Mouse (Mus musculus): Measurements from ENCODE around the gene Borcs8. TPM values are rescaled to one million over a fixed set of nuclear protein-coding genes. Genes with fewer than 3 reads are reported as not detected.

The Borcs8 gene
- polyA plus RNA-seq, 3 experiments from 2014 or later = 83.2 to 86.8 (median 86.6) TPM

DNA sequence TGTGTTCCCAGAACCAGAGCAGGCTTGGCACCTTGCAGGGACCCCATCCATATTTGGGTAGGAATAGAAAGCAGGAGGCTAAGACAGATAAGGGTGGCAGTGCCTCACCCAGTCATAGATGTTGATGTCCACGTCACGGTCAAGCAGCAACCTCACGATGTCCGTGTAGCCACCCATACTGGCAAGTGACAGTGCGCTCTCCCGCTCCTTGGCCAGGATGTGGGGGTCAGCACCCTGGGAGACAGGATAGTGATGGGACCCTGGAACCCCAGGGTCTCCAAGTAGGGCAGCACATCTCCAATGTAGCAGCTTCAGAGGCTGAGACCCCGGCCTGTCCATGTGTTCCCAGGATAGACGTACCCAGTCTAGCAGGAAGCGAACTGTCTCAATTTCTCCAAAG, 4.4 kb upstream of the Borcs8 start:
- ATAC-seq = no peak

DNA sequence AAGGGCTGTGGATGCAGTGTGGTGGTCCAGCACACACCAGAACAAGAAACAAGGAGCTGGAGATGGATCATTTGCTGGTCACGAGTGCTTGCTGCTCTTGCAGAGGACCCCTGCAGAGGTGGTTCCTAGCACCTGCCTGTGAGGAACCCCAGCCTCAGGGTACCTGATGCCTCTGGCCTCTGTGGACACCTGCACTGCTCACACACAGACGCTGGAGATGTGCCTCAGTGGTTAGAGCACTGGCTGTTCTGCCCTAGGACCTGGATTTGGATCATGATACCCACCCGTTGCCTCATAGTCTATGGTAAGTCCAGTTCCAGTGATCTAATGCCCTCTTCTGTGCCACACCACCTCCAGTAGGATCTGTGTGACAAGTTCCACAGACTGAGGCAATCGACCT, 2.7 kb upstream of the Borcs8 start:
- no peak for ATAC-seq

GRCm38 (mm10) chr8:70137890-70138289, 1.4 kb upstream of the Borcs8 start:
- no peak for ATAC-seq

- ATAC-seq = no peak
Observed at GRCm38 (mm10) chr8:70139981-70140380, 682 bp downstream of the Borcs8 start.

- ATAC-seq = no peak
Observed at GRCm38 (mm10) chr8:70147678-70148607, 8.6 kb downstream of the Borcs8 start.

DNA sequence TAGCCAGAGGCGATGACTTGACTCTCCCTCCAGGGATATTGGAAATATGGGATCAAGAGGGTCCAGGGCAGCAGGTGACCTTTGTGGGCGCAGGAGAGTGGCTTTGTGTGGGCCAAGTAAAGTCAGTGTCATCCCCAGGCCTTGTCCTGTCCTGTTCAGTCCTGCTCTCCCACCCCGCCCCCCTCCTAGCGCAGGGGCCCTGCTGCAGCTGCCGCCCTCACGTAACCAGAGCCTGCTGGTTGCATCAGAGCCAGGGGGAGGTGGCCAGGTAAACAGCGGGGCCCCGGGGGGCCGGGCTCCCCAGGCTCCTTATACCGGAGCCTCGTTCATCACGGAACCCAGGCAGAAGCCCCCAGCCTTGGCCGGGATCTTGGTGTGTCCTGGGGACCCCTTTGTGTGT, 10.9 kb downstream of the Borcs8 start:
- ATAC-seq = no peak

DNA sequence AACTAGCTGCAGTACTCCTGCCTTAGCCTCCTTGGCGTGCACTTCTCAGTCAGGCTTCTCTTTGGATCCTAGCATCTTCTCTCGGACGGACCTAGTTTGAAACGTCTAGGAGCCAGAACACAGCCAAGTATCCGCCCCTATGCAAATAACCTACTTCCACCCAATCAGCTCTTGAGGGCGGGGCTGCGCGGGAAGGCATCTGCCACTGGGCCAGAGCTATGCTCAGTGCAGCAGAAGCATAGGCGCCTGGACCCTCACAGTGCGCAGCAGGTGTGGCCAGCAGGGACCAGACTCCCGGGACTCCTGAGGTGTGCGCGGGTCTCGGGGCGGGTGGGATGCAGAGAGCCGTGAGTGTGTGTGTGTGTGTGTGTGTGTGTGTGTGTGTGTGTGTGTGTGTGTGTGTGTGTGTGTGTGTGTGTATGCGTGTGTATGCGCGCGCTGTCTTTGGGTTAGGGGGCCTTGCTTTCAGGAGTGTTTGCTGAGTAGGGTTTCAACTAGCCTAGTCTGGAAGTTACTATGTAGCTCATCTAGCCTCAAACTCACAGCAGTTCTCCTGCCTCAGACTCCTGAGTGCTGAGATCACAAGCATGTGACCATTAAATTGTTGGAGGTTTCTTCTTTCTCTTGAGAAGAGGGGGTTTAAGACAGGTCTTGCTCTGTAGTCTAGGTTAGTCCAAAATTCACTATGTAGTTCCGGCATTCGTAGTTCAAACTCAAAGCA, 13.4 kb downstream of the Borcs8 start:
- peak; percentile 78 for ATAC-seq

GRCm38 (mm10) chr8:70157240-70157800, 18.0 kb downstream of the Borcs8 start:
- ATAC-seq = no peak

- ATAC-seq = peak; percentile 69
Observed at GRCm38 (mm10) chr8:70158069-70158853, 19.0 kb downstream of the Borcs8 start.

- ATAC-seq = no peak
Observed at GRCm38 (mm10) chr8:70159211-70159610, 19.9 kb downstream of the Borcs8 start.

DNA sequence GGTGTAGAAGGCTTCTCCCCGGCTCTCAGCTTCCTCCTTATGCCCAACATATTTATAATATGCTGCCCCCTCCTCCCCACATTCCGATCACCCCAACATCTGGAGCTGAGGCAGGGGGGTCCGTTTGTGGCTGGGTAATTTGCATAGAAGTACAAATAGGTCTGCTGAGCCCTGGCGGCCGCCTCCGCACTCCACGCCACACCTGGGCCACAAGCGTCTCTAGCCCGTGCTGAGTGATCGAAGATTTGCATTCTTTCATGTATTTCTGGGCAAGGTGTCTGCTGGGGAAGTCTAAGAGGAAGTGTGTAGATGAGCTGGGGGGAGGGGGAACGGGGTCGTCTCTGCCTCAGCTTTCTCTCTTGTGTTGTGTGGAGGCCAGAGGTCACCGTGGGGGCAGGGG, 20.7 kb downstream of the Borcs8 start:
- ATAC-seq = peak; percentile 72

- ATAC-seq = no peak
Observed at GRCm38 (mm10) chr8:70163316-70163715, 24.0 kb downstream of the Borcs8 start.

DNA sequence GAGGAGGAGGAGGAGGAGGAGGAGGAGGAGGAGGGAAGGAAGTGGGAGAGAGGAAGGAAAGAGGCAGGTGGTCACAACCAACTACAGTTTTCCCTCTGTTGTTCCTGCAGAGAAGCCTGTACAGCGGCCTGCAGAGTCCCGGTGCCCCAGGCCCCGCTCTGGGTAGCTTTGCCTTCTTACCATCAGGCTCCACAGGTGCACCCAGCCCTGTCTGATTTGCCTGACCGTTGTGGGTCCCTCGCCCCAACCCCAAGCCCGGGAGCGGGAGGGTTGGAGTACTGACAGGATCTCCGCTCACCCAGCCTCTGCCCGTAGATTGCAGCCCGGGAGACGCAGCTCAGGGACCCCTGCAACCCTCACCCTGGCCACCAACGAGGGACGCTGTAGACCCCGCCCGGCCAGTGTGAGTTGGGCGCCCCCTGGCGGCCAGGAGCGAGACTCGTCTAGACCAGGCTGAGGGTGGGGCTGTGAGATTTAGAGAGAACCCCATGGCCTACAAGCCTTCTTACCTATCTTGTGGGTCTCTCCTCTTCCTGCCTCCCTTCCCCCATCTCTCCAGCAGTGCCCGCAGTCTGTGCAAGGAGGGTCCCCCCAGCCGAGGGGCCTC, 27.3 kb downstream of the Borcs8 start:
- peak; percentile 88 for ATAC-seq

DNA sequence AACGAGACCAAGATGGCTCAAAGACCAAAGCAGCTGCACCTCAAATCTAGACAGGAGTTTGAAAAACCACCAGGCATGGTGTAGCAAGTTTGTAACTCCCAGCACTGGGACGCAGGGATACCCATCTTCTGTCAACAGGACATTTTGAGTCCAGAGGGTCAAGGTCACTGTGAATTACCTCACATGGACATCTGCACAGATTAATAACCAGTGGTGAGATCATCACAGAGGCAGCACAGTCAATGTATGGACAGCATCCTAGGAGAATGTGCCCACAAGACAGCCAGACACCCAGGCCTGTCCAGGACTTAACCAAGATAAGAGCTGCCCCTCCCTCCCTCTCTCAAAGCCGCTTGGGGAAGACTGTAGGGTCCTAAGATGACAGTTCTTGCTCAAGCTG, 30.8 kb downstream of the Borcs8 start:
- no peak for ATAC-seq

GRCm38 (mm10) chr8:70170748-70171147, 31.4 kb downstream of the Borcs8 start:
- ATAC-seq = no peak

DNA sequence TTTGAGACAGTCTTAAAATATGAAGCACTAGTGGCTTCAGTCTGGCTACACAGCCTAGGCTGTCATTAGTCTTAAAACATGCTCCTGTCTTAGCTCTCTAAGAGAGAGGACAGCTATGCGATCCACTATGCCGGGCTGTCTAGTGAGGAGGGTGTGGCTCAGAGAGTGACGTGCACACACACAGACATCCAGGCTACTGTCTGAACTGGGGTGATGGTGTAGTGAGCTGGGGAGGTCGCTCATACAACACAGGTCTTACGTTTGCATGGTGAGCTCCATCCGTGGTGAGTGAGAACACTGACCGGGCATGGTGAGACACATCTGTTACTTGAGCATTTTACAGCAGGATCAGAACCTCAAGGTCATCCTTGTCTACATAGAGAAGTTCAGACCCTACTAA, 31.9 kb downstream of the Borcs8 start:
- ATAC-seq = no peak

DNA sequence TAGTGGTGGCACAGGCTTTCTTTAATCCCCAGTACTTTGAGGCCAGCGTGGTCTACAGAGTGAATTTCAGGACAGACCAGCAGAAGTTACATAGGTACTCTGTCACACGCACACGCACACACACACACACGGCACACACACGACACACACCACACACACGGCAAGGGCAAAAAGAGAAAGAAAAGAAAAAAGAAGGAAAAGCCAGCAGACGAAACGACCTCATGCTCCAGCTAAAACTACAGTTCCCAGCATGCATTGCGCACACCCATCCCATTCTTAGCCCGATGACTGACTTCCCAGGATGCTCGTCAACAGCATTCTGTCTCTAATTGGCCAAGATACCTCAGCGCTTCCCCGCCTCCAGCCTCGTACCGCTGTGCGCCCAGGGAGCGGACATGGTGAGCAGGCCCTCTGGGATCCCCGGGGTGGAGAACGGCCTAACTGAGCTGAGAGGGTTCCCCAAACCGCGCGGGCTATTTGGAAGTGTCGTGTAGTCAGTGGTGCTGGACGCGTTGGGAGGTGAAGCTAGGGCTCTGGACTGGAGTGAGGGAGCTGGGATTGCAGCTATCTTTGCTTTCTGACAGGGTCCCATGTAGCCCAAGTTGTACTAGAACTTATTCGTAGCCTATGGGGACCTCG, 32.9 kb downstream of the Borcs8 start, which contains the start of gene Tmem161a:
TSS of gene Tmem161a (plus strand) at position 314 of the 639 bp plus-strand sequence.
- peak; percentile 99 for ATAC-seq

- no peak for ATAC-seq
Observed at GRCm38 (mm10) chr8:70173320-70173719, 34.0 kb downstream of the Borcs8 start.

DNA sequence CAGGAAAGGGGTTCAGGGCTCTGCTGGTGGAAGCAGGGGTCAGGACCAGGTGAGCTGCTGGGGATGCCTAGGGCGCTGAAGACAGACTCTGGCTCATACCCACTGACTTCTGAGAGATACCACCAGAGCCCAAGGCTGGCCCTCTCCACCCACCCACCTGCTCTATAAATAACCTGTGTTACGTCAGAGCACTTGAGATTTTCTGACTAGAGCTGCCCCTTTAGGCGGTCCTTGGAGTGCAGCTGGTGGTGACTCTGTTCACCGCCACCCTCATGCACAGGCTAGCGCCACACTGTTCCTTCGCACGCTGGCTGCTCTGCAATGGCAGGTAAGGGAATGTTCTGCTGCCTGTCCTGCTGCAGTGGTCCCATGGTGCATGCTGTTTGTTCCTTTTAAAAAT, 34.8 kb downstream of the Borcs8 start:
- no peak for ATAC-seq

- ATAC-seq = no peak
Observed at GRCm38 (mm10) chr8:70178231-70178630, 38.9 kb downstream of the Borcs8 start.

DNA sequence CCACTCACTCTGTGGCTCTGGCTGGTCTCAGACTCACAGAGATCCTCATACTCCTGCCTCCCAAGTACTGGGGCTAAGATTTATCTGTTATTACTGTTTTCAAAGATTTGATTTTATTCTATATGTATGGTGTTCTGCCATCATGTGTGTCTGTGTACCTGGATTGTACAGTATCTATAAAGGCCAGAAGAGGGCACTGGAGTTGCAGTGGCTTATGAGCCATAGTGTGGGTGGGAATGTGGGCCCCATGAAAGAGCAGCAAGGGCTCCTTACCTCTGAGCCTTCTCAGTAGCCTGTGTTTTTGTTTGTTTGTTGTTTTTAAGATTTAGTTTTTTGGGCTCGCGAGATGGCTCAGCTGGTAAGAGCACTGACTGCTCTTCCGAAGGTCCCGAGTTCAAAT, 39.8 kb downstream of the Borcs8 start:
- ATAC-seq = peak; percentile 48
